Mouse (Mus musculus): ENCODE results near the gene Esr2. TPM values are rescaled to one million over a fixed set of nuclear protein-coding genes. Genes with fewer than 3 reads are reported as not detected.

The Esr2 gene
- total and polyA plus RNA-seq, 3 experiments, result 0.06 TPM; not detected in 2

- H3K4me1 ChIP-seq (ENCODE audit: control insufficient read depth, insufficient read depth, low read length), result peaks cover 1% of the 10 kb centered on the region; the same call in 1 of the 2 replicates
- intact Hi-C loops (cut with DNase I), result loop anchor here (5.0 kb wide), 2 partner anchors 145 to 410 kb away; no protein-coding TSS in a partner anchor
- no peak for DNase-seq
- no peak overlapping the region for H3K27ac ChIP-seq
- no peaks in the 10 kb centered on the region for H3K79me2 ChIP-seq (replicated peaks; ENCODE audit: control insufficient read depth, insufficient read depth, low read length)
- TF ChIP-seq POLR2A (IDR thresholded peaks at IDR 0.05; ENCODE audit: insufficient read depth, low read depth, low read length) (no peak), CTCF (IDR thresholded peaks at IDR 0.05) (no peak), EP300 (IDR thresholded peaks at IDR 0.05; ENCODE audit: insufficient read depth, low read depth, low read length) (no peak)
- H3K9ac ChIP-seq (ENCODE audit: low read depth, low read length), result no peak overlapping the region
- 55% methylated on average over 8 of the region's 8 CpGs for WGBS
- no peak overlapping the region for H3K4me3 ChIP-seq
- no peaks in the 10 kb centered on the region for H3K27me3 ChIP-seq (ENCODE audit: control insufficient read depth, insufficient read depth, low read length)
- no peaks in the 10 kb centered on the region for H3K36me3 ChIP-seq (ENCODE audit: control insufficient read depth, insufficient read depth, low read length)
These were observed 20.0 kb upstream of the Esr2 start for GRCm38 (mm10) chr12:76197071-76197470.

- WGBS, result 9% methylated on average over 6 of the region's 6 CpGs
- Histone ChIP-seq H3K36me3 (ENCODE audit: control insufficient read depth, insufficient read depth, low read length) (no peaks in the 10 kb centered on the region), H3K9ac (ENCODE audit: low read depth, low read length) (no peak overlapping the region), H3K27ac (no peak overlapping the region), H3K27me3 (ENCODE audit: control insufficient read depth, insufficient read depth, low read length) (no peaks in the 10 kb centered on the region), H3K79me2 (replicated peaks; ENCODE audit: control insufficient read depth, insufficient read depth, low read length) (no peaks in the 10 kb centered on the region), H3K4me3 (peak overlapping the region; percentile 51), H3K4me1 (ENCODE audit: control insufficient read depth, insufficient read depth, low read length) (peaks cover 1% of the 10 kb centered on the region; the same call in 1 of the 2 replicates)
- peak; percentile 66 to 71 for DNase-seq
- TF ChIP-seq POLR2A (IDR thresholded peaks at IDR 0.05; ENCODE audit: insufficient read depth, low read depth, low read length), result no peak
- no peak; the same call in 1 of the 2 replicates for TF ChIP-seq CTCF (IDR thresholded peaks at IDR 0.05)
- no peak for TF ChIP-seq EP300 (IDR thresholded peaks at IDR 0.05; ENCODE audit: insufficient read depth, low read depth, low read length)
- intact Hi-C loops (cut with DNase I), result loop anchor here (5.0 kb wide), 2 partner anchors 146 to 409 kb away; no protein-coding TSS in a partner anchor
These were observed 19.6 kb upstream of the Esr2 start for GRCm38 (mm10) chr12:76196709-76197054.

GRCm38 (mm10) chr12:76195912-76196708, 19.1 kb upstream of the Esr2 start:
- 2% methylated on average over 22 of the region's 22 CpGs for WGBS
- no peaks in the 10 kb centered on the region for H3K36me3 ChIP-seq (ENCODE audit: control insufficient read depth, insufficient read depth, low read length)
- peak overlapping the region; percentile 51 for H3K4me3 ChIP-seq
- intact Hi-C loops (cut with DNase I), result loop anchor here (5.0 kb wide), 2 partner anchors 146 to 409 kb away; no protein-coding TSS in a partner anchor
- peaks cover 1% of the 10 kb centered on the region; the same call in 1 of the 2 replicates for H3K4me1 ChIP-seq (ENCODE audit: control insufficient read depth, insufficient read depth, low read length)
- H3K79me2 ChIP-seq (replicated peaks; ENCODE audit: control insufficient read depth, insufficient read depth, low read length), result no peaks in the 10 kb centered on the region
- H3K27ac ChIP-seq, result 0 out of 2 replicates have a peak overlapping the region, but pooled peaks have one; percentile 1
- peak overlapping the region; percentile 64 for H3K9ac ChIP-seq (ENCODE audit: low read depth, low read length)
- TF ChIP-seq EP300 (IDR thresholded peaks at IDR 0.05; ENCODE audit: insufficient read depth, low read depth, low read length), result no peak
- TF ChIP-seq CTCF (IDR thresholded peaks at IDR 0.05), result no peak
- TF ChIP-seq POLR2A (IDR thresholded peaks at IDR 0.05; ENCODE audit: insufficient read depth, low read depth, low read length), result no peak
- peak; percentile 82 to 83 for DNase-seq
- no peaks in the 10 kb centered on the region for H3K27me3 ChIP-seq (ENCODE audit: control insufficient read depth, insufficient read depth, low read length)

- TF ChIP-seq POLR2A (IDR thresholded peaks at IDR 0.05; ENCODE audit: insufficient read depth, low read depth, low read length), result no peak
- TF ChIP-seq EP300 (IDR thresholded peaks at IDR 0.05; ENCODE audit: insufficient read depth, low read depth, low read length), result no peak
- no peak for TF ChIP-seq CTCF (IDR thresholded peaks at IDR 0.05)
- 37% methylated on average over 3 of the region's 3 CpGs for WGBS
- Histone ChIP-seq H3K4me1 (ENCODE audit: control insufficient read depth, insufficient read depth, low read length) (peaks cover 1% of the 10 kb centered on the region; the same call in 1 of the 2 replicates), H3K27ac (no peak overlapping the region), H3K9ac (ENCODE audit: low read depth, low read length) (no peak overlapping the region), H3K4me3 (no peak overlapping the region), H3K79me2 (replicated peaks; ENCODE audit: control insufficient read depth, insufficient read depth, low read length) (no peaks in the 10 kb centered on the region), H3K27me3 (ENCODE audit: control insufficient read depth, insufficient read depth, low read length) (no peaks in the 10 kb centered on the region), H3K36me3 (ENCODE audit: control insufficient read depth, insufficient read depth, low read length) (no peaks in the 10 kb centered on the region)
- intact Hi-C loops (cut with DNase I), result no loop called here
- no peak for DNase-seq
These were observed 17.5 kb upstream of the Esr2 start for GRCm38 (mm10) chr12:76194526-76194925.

- H3K9ac ChIP-seq (ENCODE audit: low read depth, low read length), result no peak overlapping the region
- no peaks in the 10 kb centered on the region for H3K4me1 ChIP-seq (ENCODE audit: control insufficient read depth, insufficient read depth, low read length)
- H3K27me3 ChIP-seq (ENCODE audit: control insufficient read depth, insufficient read depth, low read length), result no peaks in the 10 kb centered on the region
- H3K4me3 ChIP-seq, result no peak overlapping the region
- H3K27ac ChIP-seq, result no peak overlapping the region
- H3K79me2 ChIP-seq (replicated peaks; ENCODE audit: control insufficient read depth, insufficient read depth, low read length), result no peaks in the 10 kb centered on the region
- WGBS, result 36% methylated on average over 11 of the region's 11 CpGs
- TF ChIP-seq POLR2A (IDR thresholded peaks at IDR 0.05; ENCODE audit: insufficient read depth, low read depth, low read length), result no peak
- TF ChIP-seq CTCF (IDR thresholded peaks at IDR 0.05), result peak; percentile 87
- TF ChIP-seq EP300 (IDR thresholded peaks at IDR 0.05; ENCODE audit: insufficient read depth, low read depth, low read length), result no peak
- intact Hi-C loops (cut with DNase I), result no loop called here
- H3K36me3 ChIP-seq (ENCODE audit: control insufficient read depth, insufficient read depth, low read length), result no peaks in the 10 kb centered on the region
- DNase-seq, result peak; percentile 19 to 27
These were observed 13.9 kb upstream of the Esr2 start for GRCm38 (mm10) chr12:76190940-76191339.

- Histone ChIP-seq H3K27me3 (ENCODE audit: control insufficient read depth, insufficient read depth, low read length) (no peaks in the 10 kb centered on the region), H3K4me1 (ENCODE audit: control insufficient read depth, insufficient read depth, low read length) (no peaks in the 10 kb centered on the region), H3K9ac (ENCODE audit: low read depth, low read length) (no peak overlapping the region), H3K27ac (no peak overlapping the region), H3K79me2 (replicated peaks; ENCODE audit: control insufficient read depth, insufficient read depth, low read length) (no peaks in the 10 kb centered on the region), H3K36me3 (ENCODE audit: control insufficient read depth, insufficient read depth, low read length) (no peaks in the 10 kb centered on the region), H3K4me3 (no peak overlapping the region)
- intact Hi-C loops (cut with DNase I), result no loop called here
- 42% methylated on average over 8 of the region's 8 CpGs for WGBS
- DNase-seq, result peak in 1 of 2 experiments; percentile 22
- no peak for TF ChIP-seq EP300 (IDR thresholded peaks at IDR 0.05; ENCODE audit: insufficient read depth, low read depth, low read length)
- peak; percentile 62 for TF ChIP-seq CTCF (IDR thresholded peaks at IDR 0.05)
These were observed 10.8 kb upstream of the Esr2 start for GRCm38 (mm10) chr12:76187849-76188248.
